Mouse (Mus musculus) heart, postnatal 0 days (tissue): Measurements from ENCODE around the gene Ubqln4.

Experiments used
- CTCF ChIP-seq: IDR thresholded peaks from 2 replicates; pipeline ENCODE4 v1.5.1; 2016; ENCODE audit warnings: antibody characterized with exemption, control low read depth, low read depth
- EP300 ChIP-seq: IDR thresholded peaks from 2 replicates; pipeline ENCODE4 v1.6.1; 2016; ENCODE audit warnings: antibody characterized with exemption, low read depth

DNA sequence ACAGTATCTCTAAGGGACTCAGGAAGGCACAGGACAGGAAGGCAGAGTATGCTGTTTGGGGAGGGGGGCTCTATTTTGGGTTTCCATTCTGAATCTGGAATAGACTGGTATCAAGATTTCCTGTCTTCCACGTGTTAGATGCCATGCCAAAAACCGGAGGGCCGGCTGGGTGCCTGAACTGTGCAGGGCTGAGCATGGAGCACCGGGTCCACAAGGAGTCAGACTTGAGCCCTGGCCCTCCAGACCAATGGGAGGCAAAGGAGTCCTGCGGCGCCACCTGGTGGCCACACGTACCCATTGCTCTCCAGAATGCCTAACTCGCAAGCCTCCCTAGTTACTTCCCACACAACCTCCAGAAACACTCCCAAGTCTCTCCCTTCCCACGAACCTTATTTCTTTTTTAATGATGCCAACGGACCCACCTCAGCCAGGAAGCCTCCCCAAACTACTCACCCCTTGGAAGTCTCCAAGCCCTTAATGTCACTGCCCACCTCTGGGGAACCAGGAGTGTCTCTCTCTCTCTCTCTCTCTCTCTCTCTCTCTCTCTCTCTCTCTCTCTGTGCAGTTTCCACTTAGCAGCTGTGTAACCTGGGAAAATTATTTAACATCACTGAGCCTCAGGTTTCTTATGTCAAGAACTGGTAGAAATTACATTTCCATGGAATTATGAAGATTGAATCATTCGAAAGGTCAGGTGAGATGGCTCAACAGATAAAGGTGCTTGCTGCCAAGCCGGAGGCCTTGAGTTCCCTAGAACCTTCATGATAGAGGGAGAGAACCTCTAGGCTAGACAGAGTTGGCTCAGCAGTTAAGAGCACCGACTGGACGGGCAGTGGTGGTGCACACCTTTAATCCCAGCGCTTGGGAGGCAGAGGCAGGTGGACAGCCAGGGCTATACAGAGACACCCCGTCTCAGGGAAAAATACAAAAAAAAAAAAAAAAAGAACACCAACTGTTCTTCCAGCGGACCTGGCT is 27.1 kb upstream of the Ubqln4 start:
- peak; percentile 99 for TF ChIP-seq CTCF
- no peak for TF ChIP-seq EP300
